Mouse (Mus musculus): ENCODE measurements around the gene Rnase13.

Gene Rnase13

GRCm38 (mm10) chr14:51877517-51877916, 45.1 kb downstream of the Rnase13 start:
- DNase-seq (ENCODE audit: low spot score), result no peak

- no peak for DNase-seq (ENCODE audit: low spot score)
Observed at GRCm38 (mm10) chr14:51871741-51872140, 50.8 kb downstream of the Rnase13 start.

All from testis, postnatal 10 days (tissue).